Mouse (Mus musculus): ENCODE data around the gene Reck. TPM values are rescaled to one million over a fixed set of nuclear protein-coding genes. Genes with fewer than 3 reads are reported as not detected.
A peak's percentile ranks its signal among the peaks of the same experiment; 100 is the strongest.

Gene Reck
- polyA plus RNA-seq, 1 experiment from 2014 or later: 26.2 TPM

- no peak for ATAC-seq (ENCODE audit: low FRiP score, low TSS enrichment)
- H3K27ac ChIP-seq (ENCODE audit: low read depth, low read length): no peak overlapping the region
- 84% methylated on average over 20 of the region's 20 CpGs for WGBS
These were observed 95.3 kb downstream of the Reck start for GRCm38 (mm10) chr4:43970393-43971330.

GRCm38 (mm10) chr4:43971541-43972136, 96.3 kb downstream of the Reck start:
- ATAC-seq (ENCODE audit: low FRiP score, low TSS enrichment): peak; percentile 25; the same call in 1 of the 2 replicates
- H3K27ac ChIP-seq (ENCODE audit: low read depth, low read length): peak overlapping the region; percentile 92

More at GRCm38 (mm10) chr4:43970393-43971330, 95.3 kb downstream of the Reck start:
- no peaks in the 10 kb centered on the region for H3K27me3 ChIP-seq (ENCODE audit: control insufficient read depth, insufficient read depth, low read length)
- H3K9ac ChIP-seq (ENCODE audit: low read depth, low read length): no peak overlapping the region
- no peaks in the 10 kb centered on the region for H3K9me3 ChIP-seq (ENCODE audit: control insufficient read depth, low read length)
- H3K36me3 ChIP-seq (ENCODE audit: control insufficient read depth, insufficient read depth, low read length): no peaks in the 10 kb centered on the region
- peaks cover 26% of the 10 kb centered on the region for H3K4me1 ChIP-seq (ENCODE audit: control insufficient read depth, insufficient read depth, low read length)
- no peak overlapping the region for H3K4me2 ChIP-seq (replicated peaks; ENCODE audit: low read depth, low read length)
- H3K4me3 ChIP-seq (ENCODE audit: low read length): no peak overlapping the region

GRCm38 (mm10) chr4:43972137-43972591, 96.8 kb downstream of the Reck start:
- peak overlapping the region; percentile 92 for H3K27ac ChIP-seq (ENCODE audit: low read depth, low read length)
- no peaks in the 10 kb centered on the region for H3K9me3 ChIP-seq (ENCODE audit: control insufficient read depth, low read length)
- no peaks in the 10 kb centered on the region for H3K27me3 ChIP-seq (ENCODE audit: control insufficient read depth, insufficient read depth, low read length)
- peak; percentile 86 for ATAC-seq (ENCODE audit: low FRiP score, low TSS enrichment)
- peak overlapping the region; percentile 27 for H3K4me2 ChIP-seq (replicated peaks; ENCODE audit: low read depth, low read length)
- peaks cover 26% of the 10 kb centered on the region for H3K4me1 ChIP-seq (ENCODE audit: control insufficient read depth, insufficient read depth, low read length)
- no peak overlapping the region for H3K9ac ChIP-seq (ENCODE audit: low read depth, low read length)
- WGBS: under 1% methylated on average over 8 of the region's 8 CpGs
- H3K36me3 ChIP-seq (ENCODE audit: control insufficient read depth, insufficient read depth, low read length): 0 out of 2 replicates have a peak, but pooled peaks cover 2% of the 10 kb centered on the region
- no peak overlapping the region; the same call in 1 of the 2 replicates for H3K4me3 ChIP-seq (ENCODE audit: low read length)

More at GRCm38 (mm10) chr4:43971541-43972136, 96.3 kb downstream of the Reck start:
- Histone ChIP-seq H3K9me3 (ENCODE audit: control insufficient read depth, low read length) (no peaks in the 10 kb centered on the region), H3K4me2 (replicated peaks; ENCODE audit: low read depth, low read length) (peak overlapping the region; percentile 27), H3K36me3 (ENCODE audit: control insufficient read depth, insufficient read depth, low read length) (0 out of 2 replicates have a peak, but pooled peaks cover 2% of the 10 kb centered on the region), H3K9ac (ENCODE audit: low read depth, low read length) (no peak overlapping the region), H3K27me3 (ENCODE audit: control insufficient read depth, insufficient read depth, low read length) (no peaks in the 10 kb centered on the region), H3K4me3 (ENCODE audit: low read length) (no peak overlapping the region; the same call in 1 of the 2 replicates), H3K4me1 (ENCODE audit: control insufficient read depth, insufficient read depth, low read length) (peaks cover 26% of the 10 kb centered on the region)
- WGBS: 58% methylated on average over 9 of the region's 9 CpGs

GRCm38 (mm10) chr4:43973526-43973981, 98.2 kb downstream of the Reck start:
- Histone ChIP-seq H3K4me3 (ENCODE audit: low read length) (no peak overlapping the region), H3K27ac (ENCODE audit: low read depth, low read length) (no peak overlapping the region), H3K27me3 (ENCODE audit: control insufficient read depth, insufficient read depth, low read length) (no peaks in the 10 kb centered on the region), H3K4me1 (ENCODE audit: control insufficient read depth, insufficient read depth, low read length) (peaks cover 22% of the 10 kb centered on the region), H3K4me2 (replicated peaks; ENCODE audit: low read depth, low read length) (no peak overlapping the region), H3K36me3 (ENCODE audit: control insufficient read depth, insufficient read depth, low read length) (0 out of 2 replicates have a peak, but pooled peaks cover 2% of the 10 kb centered on the region), H3K9ac (ENCODE audit: low read depth, low read length) (no peak overlapping the region), H3K9me3 (ENCODE audit: control insufficient read depth, low read length) (no peaks in the 10 kb centered on the region)
- no peak for ATAC-seq (ENCODE audit: low FRiP score, low TSS enrichment)
- 65% methylated on average over 4 of the region's 4 CpGs for WGBS

- 81% methylated on average over 10 of the region's 10 CpGs for WGBS
These were observed 99.7 kb downstream of the Reck start for GRCm38 (mm10) chr4:43974914-43975616.

GRCm38 (mm10) chr4:43976223-43976740, 101.0 kb downstream of the Reck start:
- no peak for ATAC-seq (ENCODE audit: low FRiP score, low TSS enrichment)
- Histone ChIP-seq H3K4me1 (ENCODE audit: control insufficient read depth, insufficient read depth, low read length) (peaks cover 16% of the 10 kb centered on the region), H3K27ac (ENCODE audit: low read depth, low read length) (no peak overlapping the region), H3K4me2 (replicated peaks; ENCODE audit: low read depth, low read length) (no peak overlapping the region), H3K4me3 (ENCODE audit: low read length) (no peak overlapping the region), H3K9me3 (ENCODE audit: control insufficient read depth, low read length) (no peaks in the 10 kb centered on the region), H3K27me3 (ENCODE audit: control insufficient read depth, insufficient read depth, low read length) (no peaks in the 10 kb centered on the region), H3K36me3 (ENCODE audit: control insufficient read depth, insufficient read depth, low read length) (0 out of 2 replicates have a peak, but pooled peaks cover 2% of the 10 kb centered on the region), H3K9ac (ENCODE audit: low read depth, low read length) (no peak overlapping the region)
- 88% methylated on average over 6 of the region's 6 CpGs for WGBS

More at GRCm38 (mm10) chr4:43974914-43975616, 99.7 kb downstream of the Reck start:
- H3K4me1 ChIP-seq (ENCODE audit: control insufficient read depth, insufficient read depth, low read length): peaks cover 16% of the 10 kb centered on the region
- no peak for ATAC-seq (ENCODE audit: low FRiP score, low TSS enrichment)
- H3K9ac ChIP-seq (ENCODE audit: low read depth, low read length): no peak overlapping the region
- no peak overlapping the region for H3K4me3 ChIP-seq (ENCODE audit: low read length)
- H3K27ac ChIP-seq (ENCODE audit: low read depth, low read length): no peak overlapping the region
- no peaks in the 10 kb centered on the region for H3K9me3 ChIP-seq (ENCODE audit: control insufficient read depth, low read length)
- H3K27me3 ChIP-seq (ENCODE audit: control insufficient read depth, insufficient read depth, low read length): no peaks in the 10 kb centered on the region
- H3K4me2 ChIP-seq (replicated peaks; ENCODE audit: low read depth, low read length): no peak overlapping the region
- H3K36me3 ChIP-seq (ENCODE audit: control insufficient read depth, insufficient read depth, low read length): 0 out of 2 replicates have a peak, but pooled peaks cover 2% of the 10 kb centered on the region

- 30% methylated on average over 17 of the region's 17 CpGs for WGBS
- Histone ChIP-seq H3K36me3 (ENCODE audit: control insufficient read depth, insufficient read depth, low read length) (0 out of 2 replicates have a peak, but pooled peaks cover 2% of the 10 kb centered on the region), H3K27ac (ENCODE audit: low read depth, low read length) (peak overlapping the region; percentile 61; the same call in 1 of the 2 replicates), H3K9ac (ENCODE audit: low read depth, low read length) (no peak overlapping the region), H3K4me3 (ENCODE audit: low read length) (no peak overlapping the region), H3K27me3 (ENCODE audit: control insufficient read depth, insufficient read depth, low read length) (no peaks in the 10 kb centered on the region), H3K4me1 (ENCODE audit: control insufficient read depth, insufficient read depth, low read length) (peaks cover 2% of the 10 kb centered on the region; the same call in 1 of the 2 replicates), H3K4me2 (replicated peaks; ENCODE audit: low read depth, low read length) (no peak overlapping the region), H3K9me3 (ENCODE audit: control insufficient read depth, low read length) (no peaks in the 10 kb centered on the region)
- peak; percentile 72 for ATAC-seq (ENCODE audit: low FRiP score, low TSS enrichment)
These were observed 103.5 kb downstream of the Reck start for GRCm38 (mm10) chr4:43978521-43979443.

Measured in kidney, embryonic 14.5 days (tissue).